Mouse (Mus musculus) embryonic facial prominence, embryonic 10.5 days (tissue): ENCODE measurements around the gene Bfar. TPM values are rescaled to one million over a fixed set of nuclear protein-coding genes. Genes with fewer than 3 reads are reported as not detected.
A peak's percentile ranks its signal among the peaks of the same experiment; 100 is the strongest.
"Not testable (repeated sequence)": the region's sequence is repeated elsewhere in the genome, so short reads cannot be mapped to it uniquely, and the experiment has no call there.

Experiments used
- DNase-seq: peaks from one replicate; pipeline ENCODE4 v3.0.0-alpha.2; 2017; ENCODE audit warnings: low spot score
- H3K27ac ChIP-seq: fragments of 300-500 bp; sonication (generic); replicated peaks from 2 replicates; pipeline ENCODE4 v1.5.1; 2016; ENCODE audit warnings: mild to moderate bottlenecking
- H3K27me3 ChIP-seq: fragments of 300-500 bp; sonication (generic); replicated peaks from 2 replicates; pipeline ENCODE4 v1.6.1; 2016; ENCODE audit warnings: low read depth, mild to moderate bottlenecking; ENCODE audit not compliant: poor library complexity, severe bottlenecking
- H3K36me3 ChIP-seq: fragments of 300-500 bp; sonication (generic); replicated peaks from 2 replicates; pipeline ENCODE4 v1.6.1; 2016; ENCODE audit warnings: mild to moderate bottlenecking, moderate library complexity
- H3K4me1 ChIP-seq: fragments of 300-500 bp; sonication (generic); 2 replicates; pipeline ENCODE4 v1.6.1; 2016
- H3K4me3 ChIP-seq: fragments of 300-500 bp; sonication (generic); 2 replicates; pipeline ENCODE4 v1.5.1; 2016; ENCODE audit warnings: mild to moderate bottlenecking, moderate library complexity
- H3K9me3 ChIP-seq: fragments of 300-500 bp; sonication (generic); 2 replicates; pipeline ENCODE4 v1.6.1; 2016; ENCODE audit warnings: mild to moderate bottlenecking
- WGBS: fragments of 180-500 bp; shearing (Covaris S2); methylation state at CpG from one replicate; pipeline ENCODE4 v1.1.7; 2016; 5-methylcytosine and 5-hydroxymethylcytosine counted together
- polyA plus RNA-seq: library from polyadenylated mRNA; unstranded; fragments of >200 nt; fragmentation: Nextera tagmentation; extraction: Ambion mirVana; gene quantifications from 2 replicates; pipeline ENCODE4 v1.2.1, GENCODE M21; 2016

The Bfar gene
- polyA plus RNA-seq, 1 experiment from 2014 or later = 37.2 TPM

DNA sequence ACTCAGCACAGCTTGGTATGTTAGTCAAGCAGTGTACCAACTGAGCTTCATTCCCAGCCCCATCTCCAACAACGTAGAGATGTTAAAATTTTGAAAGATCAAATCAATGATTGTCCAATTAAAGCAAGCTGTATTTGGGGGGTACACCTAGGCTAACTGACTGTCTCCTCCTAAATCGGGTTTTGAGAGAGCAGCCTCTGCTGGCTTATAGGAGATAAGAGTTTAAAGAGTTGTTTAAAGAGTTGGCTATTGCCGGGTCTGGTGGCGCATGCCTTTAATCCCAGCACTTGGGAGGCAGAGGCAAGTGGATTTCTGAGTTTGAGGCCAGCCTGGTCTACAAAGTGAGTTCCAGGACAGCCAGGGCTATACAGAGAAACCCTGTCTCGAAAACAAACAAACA is 762 bp upstream of the Bfar start:
- WGBS = 77% methylated on average over 5 of the region's 5 CpGs
- H3K27ac ChIP-seq = not testable (repeated sequence)
- H3K4me3 ChIP-seq = peak overlapping the region; percentile 92

DNA sequence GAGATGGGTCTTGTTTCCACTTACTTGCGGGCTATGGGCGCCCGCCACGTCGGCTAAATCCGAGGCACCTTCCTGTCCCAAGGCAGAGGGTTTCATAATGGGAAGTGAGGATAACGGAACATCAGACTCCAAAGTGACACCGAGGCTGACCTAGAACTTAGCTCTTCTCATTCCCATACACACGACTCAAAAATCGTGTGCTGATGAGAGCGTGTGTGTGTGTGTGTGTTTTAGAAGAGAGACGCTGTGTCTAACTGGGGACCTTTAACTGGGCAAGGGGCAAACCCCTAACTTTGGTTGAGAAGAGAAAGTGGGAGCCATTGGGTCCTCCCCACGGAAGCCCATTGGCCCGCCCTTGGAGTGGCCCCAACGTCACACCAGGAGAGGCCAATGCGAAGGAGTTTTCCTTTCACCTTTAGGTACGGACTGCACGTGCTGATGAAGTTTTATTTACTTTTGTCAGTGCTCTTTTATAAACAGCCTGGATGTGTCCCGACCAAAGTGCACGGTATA is 784 bp downstream of the Bfar start:
- H3K27ac ChIP-seq = peak overlapping the region; percentile 89
- peaks cover 15% of the 10 kb centered on the region for H3K36me3 ChIP-seq
- peaks cover 12% of the 10 kb centered on the region for H3K4me1 ChIP-seq
- 2% methylated on average over 20 of the region's 20 CpGs for WGBS
- peak overlapping the region; percentile 92 for H3K4me3 ChIP-seq
- H3K9me3 ChIP-seq = no peaks in the 10 kb centered on the region
- DNase-seq = peak; percentile 76
- no peaks in the 10 kb centered on the region for H3K27me3 ChIP-seq

More for the DNA sequence above, 762 bp upstream of the Bfar start:
- H3K4me1 ChIP-seq = peaks cover 20% of the 10 kb centered on the region
- not testable (repeated sequence) for DNase-seq, H3K27me3 ChIP-seq, H3K9me3 ChIP-seq, H3K36me3 ChIP-seq

DNA sequence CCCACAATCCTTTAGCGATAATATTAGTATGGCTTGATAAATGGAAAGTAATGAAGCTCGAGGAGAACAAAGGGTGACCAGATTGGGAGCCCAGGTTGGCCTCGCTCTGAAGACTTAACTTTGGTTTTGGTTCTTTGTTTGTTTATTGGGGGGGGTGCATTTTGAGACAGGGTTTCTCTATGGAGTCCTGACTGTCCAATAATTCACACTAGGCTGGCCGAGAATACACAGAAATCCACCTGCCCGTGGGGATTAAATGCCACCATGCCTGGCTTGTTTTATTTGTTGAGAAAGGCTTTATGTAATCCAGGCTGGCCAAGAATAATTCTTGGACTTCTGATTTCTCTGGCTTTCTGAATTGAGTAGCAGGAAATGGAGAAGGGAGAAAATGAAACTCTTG is 1.5 kb downstream of the Bfar start:
- H3K27ac ChIP-seq = no peak overlapping the region
- H3K4me1 ChIP-seq = peaks cover 9% of the 10 kb centered on the region
- H3K9me3 ChIP-seq = no peaks in the 10 kb centered on the region
- H3K27me3 ChIP-seq = no peaks in the 10 kb centered on the region
- DNase-seq = no peak
- peak overlapping the region; percentile 92 for H3K4me3 ChIP-seq
- H3K36me3 ChIP-seq = peaks cover 21% of the 10 kb centered on the region
- WGBS = 82% methylated on average over 5 of the region's 5 CpGs

DNA sequence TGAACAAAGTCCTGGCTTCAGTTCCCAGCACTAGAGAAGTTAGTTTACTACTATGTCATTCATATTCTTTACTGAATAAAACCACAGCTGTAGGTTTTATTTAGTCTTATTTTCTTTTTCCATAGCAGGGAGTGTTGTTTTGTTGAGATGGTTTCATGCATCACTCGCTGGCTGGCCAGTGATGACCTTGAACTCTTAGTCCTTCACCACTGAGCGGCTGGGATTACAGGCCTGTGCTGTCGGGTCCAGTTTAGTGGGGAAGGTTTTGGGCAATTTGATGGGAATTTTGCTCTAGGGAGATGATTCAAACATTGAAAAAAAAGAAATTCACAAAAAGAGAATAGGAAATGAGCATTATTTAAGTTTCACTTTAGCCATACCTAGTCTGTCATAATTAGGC is 2.9 kb downstream of the Bfar start:
- Histone ChIP-seq H3K36me3 (peaks cover 34% of the 10 kb centered on the region), H3K4me1 (peaks cover 9% of the 10 kb centered on the region), H3K27ac (no peak overlapping the region), H3K9me3 (no peaks in the 10 kb centered on the region), H3K27me3 (no peaks in the 10 kb centered on the region), H3K4me3 (no peak overlapping the region)
- 90% methylated on average over 3 of the region's 3 CpGs for WGBS
- DNase-seq = no peak

DNA sequence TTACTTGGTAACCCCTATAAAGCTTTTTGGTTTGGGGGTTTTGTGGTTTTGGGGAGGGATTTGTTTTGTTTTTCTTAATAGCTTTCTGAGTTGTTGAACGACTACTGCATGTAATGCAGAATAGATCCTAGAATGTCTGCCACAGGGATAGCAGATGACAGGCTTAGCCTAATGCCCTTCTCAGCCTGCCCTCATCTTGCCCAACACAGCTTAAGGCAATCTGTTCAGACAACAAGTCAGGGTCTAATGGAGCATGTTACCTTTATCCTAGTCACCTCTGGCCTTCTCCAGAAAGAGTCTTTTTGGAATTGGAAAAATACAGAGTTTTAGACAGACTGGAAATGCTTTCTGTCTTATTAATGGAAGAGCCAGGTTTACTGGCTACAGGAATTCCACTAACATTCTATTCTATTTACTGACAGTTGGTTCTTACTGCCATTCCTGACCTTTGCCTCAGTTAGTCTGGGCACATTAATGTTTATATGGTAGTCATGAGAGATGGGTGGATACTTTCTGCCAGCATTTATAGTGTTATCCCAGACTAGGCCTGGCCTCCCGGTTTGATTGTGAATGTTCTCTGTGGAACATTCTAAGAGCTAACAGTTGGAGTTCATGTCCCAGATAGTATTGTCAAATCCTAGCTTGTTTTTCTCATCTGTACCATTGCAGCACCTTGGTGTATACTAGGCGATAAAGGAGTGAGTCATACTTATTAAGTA is 7.1 kb downstream of the Bfar start:
- DNase-seq = no peak
- no peaks in the 10 kb centered on the region for H3K9me3 ChIP-seq
- H3K27ac ChIP-seq = no peak overlapping the region
- no peaks in the 10 kb centered on the region for H3K27me3 ChIP-seq
- H3K4me1 ChIP-seq = no peaks in the 10 kb centered on the region
- WGBS = 88% methylated on average over 3 of the region's 3 CpGs
- H3K4me3 ChIP-seq = no peak overlapping the region
- H3K36me3 ChIP-seq = peaks cover 43% of the 10 kb centered on the region

DNA sequence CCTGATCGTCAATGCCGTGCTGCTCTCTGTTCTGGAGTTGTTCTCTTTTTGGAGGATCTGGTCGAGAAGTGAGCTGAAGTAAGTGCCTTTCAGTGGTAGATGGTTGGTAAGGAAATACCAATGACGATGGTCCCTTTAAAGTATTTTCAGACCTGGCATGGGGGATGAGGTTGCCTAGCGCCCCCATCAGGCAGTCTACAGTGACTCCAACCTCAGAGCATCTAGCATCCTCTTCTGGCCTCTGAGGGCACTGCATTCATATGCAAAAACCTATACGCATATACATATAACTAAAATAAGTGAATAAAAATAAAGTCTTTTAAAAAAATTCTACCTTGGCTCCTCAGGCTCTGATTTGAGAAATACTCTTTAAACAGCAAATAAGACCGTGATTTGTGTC is 27.3 kb downstream of the Bfar start:
- Histone ChIP-seq H3K4me1 (no peaks in the 10 kb centered on the region), H3K4me3 (no peak overlapping the region), H3K36me3 (peaks cover 92% of the 10 kb centered on the region), H3K27ac (no peak overlapping the region), H3K9me3 (no peaks in the 10 kb centered on the region), H3K27me3 (no peaks in the 10 kb centered on the region)
- no peak for DNase-seq
- WGBS = 87% methylated on average over 7 of the region's 7 CpGs

DNA sequence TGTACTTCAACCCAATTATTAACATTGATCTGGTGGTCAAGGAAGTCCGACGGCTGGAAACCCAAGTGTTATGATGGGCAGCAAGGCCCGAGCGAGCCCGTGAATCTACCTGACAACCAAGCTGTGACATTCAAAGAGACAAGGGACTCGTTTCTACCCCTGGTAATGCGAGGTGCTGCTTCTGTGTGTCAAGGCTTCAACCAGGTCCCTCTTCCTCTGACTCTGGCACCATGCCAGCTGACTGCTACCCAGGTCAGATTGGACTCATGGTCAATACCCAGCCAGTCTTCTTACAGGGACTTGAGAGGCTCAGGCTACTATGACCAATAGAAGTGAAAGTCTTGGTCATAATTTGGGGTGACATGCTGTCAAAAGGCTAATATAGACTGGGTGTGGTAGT is 30.5 kb downstream of the Bfar start:
- no peak overlapping the region for H3K27ac ChIP-seq
- peaks cover 81% of the 10 kb centered on the region for H3K36me3 ChIP-seq
- no peaks in the 10 kb centered on the region for H3K27me3 ChIP-seq
- no peaks in the 10 kb centered on the region for H3K9me3 ChIP-seq
- no peak for DNase-seq
- 96% methylated on average over 7 of the region's 7 CpGs for WGBS
- H3K4me3 ChIP-seq = no peak overlapping the region
- H3K4me1 ChIP-seq = no peaks in the 10 kb centered on the region

DNA sequence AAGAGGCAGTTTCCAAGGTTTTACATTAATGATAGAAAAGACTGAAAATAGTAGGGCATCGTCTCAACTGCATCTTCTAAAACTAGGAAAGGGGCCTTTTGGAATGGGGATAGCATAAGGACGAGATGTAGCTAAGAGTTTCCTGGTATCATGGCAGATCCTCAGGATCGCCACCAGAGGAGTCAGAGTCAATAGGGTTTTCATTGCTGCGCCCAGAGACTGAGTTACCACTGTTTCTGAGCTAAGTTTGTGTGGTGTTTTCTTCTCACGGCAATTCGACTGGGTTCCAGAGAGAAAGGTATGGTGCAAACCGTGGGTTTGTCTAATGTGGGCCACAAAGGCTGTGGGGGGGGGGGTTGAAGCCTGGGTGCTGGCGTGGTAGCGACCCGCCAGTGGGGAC is 33.0 kb downstream of the Bfar start:
- Histone ChIP-seq H3K4me3 (no peak overlapping the region), H3K36me3 (peaks cover 56% of the 10 kb centered on the region), H3K9me3 (no peaks in the 10 kb centered on the region), H3K27ac (no peak overlapping the region), H3K4me1 (no peaks in the 10 kb centered on the region), H3K27me3 (no peaks in the 10 kb centered on the region)
- WGBS = 93% methylated on average over 10 of the region's 10 CpGs
- no peak for DNase-seq

DNA sequence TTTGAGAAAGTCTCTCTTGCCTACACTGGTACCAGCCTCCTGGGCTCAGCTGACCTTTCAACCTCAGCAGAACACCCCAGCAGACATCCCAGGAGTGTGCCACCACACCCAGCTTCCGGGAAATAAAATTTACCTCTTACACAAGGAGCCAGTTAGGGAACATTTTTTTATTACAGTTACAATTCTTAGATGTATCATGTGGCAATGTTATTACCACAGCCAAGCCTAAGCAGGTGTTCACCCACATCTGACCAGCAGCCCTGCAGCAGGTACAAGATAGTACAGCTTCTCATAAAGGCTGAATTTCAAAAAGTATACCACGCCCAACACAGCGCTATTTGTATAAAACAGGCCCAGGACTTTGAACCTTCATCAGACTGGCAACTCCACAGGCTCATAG is 43.3 kb downstream of the Bfar start:
- Histone ChIP-seq H3K4me1 (no peaks in the 10 kb centered on the region), H3K9me3 (no peaks in the 10 kb centered on the region), H3K4me3 (no peak overlapping the region), H3K36me3 (no peaks in the 10 kb centered on the region), H3K27me3 (no peaks in the 10 kb centered on the region), H3K27ac (no peak overlapping the region)
- DNase-seq = no peak
- 95% methylated on average over 3 of the region's 3 CpGs for WGBS

DNA sequence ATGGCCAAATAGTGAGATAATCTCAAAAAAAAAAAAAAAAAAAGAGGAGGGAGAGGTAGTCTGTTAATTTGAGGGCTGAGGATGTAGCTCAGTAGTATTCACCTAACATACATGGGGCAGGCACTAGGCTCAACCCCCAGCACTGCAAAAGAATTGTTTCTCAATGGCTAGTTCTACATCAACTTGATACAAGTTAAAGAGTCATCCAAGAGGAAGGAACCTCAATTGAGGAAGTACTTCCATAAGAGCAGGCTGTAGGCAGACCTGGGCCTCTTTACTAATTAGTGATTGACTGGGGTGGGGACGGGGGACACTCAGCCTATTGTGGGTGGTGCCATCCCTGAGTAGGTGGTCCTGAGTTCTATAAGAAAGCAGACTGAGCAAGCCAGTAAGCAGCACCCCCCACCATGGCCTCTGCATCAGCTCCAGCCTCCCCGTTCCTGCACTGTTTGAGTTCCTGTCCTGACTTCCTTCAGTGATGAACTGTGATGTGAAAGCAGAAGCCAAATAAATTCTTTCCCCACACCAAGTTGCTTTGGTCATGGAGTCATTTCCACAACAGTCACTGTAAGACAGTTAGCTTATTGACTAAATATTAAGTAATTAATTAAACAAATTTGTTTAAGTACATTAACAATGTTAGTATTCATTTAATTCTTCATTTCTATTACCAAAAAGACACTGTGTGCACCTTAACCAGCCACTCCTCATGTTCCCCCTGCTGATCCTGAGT is 45.3 kb downstream of the Bfar start:
- H3K4me3 ChIP-seq = no peak overlapping the region
- WGBS = 86% methylated on average over 2 of the region's 2 CpGs
- H3K36me3 ChIP-seq = no peaks in the 10 kb centered on the region
- no peak overlapping the region for H3K27ac ChIP-seq
- no peaks in the 10 kb centered on the region for H3K27me3 ChIP-seq
- no peak for DNase-seq
- no peaks in the 10 kb centered on the region for H3K9me3 ChIP-seq
- H3K4me1 ChIP-seq = no peaks in the 10 kb centered on the region

DNA sequence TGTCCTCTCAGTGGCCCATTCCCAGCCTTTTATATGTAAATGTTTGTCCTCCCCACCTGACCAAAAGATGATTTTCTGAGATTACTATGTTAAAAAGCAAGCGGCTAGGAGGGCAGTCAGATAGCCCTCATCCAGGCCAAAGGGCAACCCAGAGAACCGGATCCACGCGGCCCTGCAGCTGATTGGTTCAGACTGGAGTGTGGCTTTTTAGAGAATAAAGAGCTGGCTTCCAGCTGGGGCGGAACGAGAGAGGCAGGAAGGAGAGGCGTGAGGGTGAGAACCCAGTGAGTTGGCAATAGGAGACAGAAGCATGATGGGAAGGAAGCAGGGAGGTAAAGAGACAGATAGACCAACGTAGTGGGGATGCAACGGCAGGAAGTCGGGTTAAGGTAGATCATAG is 51.3 kb downstream of the Bfar start:
- Histone ChIP-seq H3K9me3 (no peaks in the 10 kb centered on the region), H3K4me1 (no peaks in the 10 kb centered on the region), H3K4me3 (no peak overlapping the region), H3K36me3 (no peaks in the 10 kb centered on the region), H3K27ac (no peak overlapping the region), H3K27me3 (no peaks in the 10 kb centered on the region)
- no peak for DNase-seq
- 41% methylated on average over 10 of the region's 10 CpGs for WGBS

DNA sequence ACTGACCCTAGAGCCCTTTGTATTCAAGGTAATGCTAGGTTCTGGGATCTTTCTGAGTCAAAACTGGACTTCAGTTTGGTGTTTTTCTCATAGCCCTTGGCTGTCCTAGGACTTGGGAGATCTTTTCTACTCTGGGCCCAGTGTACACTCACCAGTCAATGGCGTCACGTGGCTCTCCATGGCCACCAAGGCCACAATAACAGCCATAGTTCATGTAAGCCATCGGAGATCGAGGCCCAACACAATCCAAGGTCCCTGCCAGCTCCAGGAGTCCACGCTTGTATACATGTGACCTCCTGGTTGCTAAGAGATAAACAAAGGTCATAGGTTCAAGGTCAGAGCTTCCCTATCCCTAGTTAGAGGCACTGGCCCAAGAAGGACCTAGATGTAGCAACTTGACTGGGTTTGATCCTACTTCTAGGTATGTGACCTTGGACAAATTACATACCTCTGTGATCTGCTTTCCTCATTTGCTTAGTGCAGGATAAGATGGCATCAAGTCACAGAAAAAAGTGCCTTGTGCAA is 56.2 kb downstream of the Bfar start:
- no peak overlapping the region for H3K4me3 ChIP-seq
- H3K36me3 ChIP-seq = no peaks in the 10 kb centered on the region
- 85% methylated on average over 5 of the region's 5 CpGs for WGBS
- H3K27ac ChIP-seq = no peak overlapping the region
- DNase-seq = no peak
- no peaks in the 10 kb centered on the region for H3K9me3 ChIP-seq
- peaks cover 9% of the 10 kb centered on the region for H3K4me1 ChIP-seq
- H3K27me3 ChIP-seq = 0 out of 2 replicates have a peak, but pooled peaks cover 13% of the 10 kb centered on the region

DNA sequence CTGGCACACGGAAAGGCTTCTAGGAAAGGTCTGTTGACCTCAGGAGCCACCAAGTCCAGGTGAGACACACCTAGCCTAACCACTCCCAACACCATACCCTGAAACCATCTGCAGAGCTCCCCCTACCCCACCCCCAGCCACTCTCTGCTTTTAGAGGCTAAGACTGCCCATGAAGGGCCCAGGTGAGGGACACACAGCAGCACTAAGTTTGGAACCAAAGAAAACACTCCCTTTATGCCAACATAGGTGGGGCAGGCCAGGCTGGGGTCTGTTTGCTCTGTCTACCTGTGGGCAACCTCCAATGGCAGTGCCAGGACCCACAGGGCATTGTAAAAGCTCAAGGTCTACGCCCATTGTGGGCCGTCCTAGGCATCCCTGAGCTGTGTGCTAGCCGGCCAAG is 57.8 kb downstream of the Bfar start:
- Histone ChIP-seq H3K27ac (no peak overlapping the region), H3K4me1 (peaks cover 9% of the 10 kb centered on the region), H3K4me3 (no peak overlapping the region), H3K27me3 (0 out of 2 replicates have a peak, but pooled peaks cover 13% of the 10 kb centered on the region), H3K9me3 (no peaks in the 10 kb centered on the region), H3K36me3 (no peaks in the 10 kb centered on the region)
- DNase-seq = no peak
- WGBS = 80% methylated on average over 4 of the region's 4 CpGs
